Mouse (Mus musculus) retina, adult 2 months (tissue): ENCODE results near the gene Fam210b.

ENCODE experiments used
- DNase-seq: peaks from one replicate; pipeline ENCODE4 v3.0.0-alpha.2; 2012; ENCODE audit warnings: low read depth, low spot score

Gene Fam210b

GRCm38 (mm10) chr2:172350773-172351172, 5.4 kb downstream of the Fam210b start:
- no peak for DNase-seq

- no peak for DNase-seq
Observed at GRCm38 (mm10) chr2:172353218-172353617, 7.9 kb downstream of the Fam210b start.

GRCm38 (mm10) chr2:172354761-172355160, 9.4 kb downstream of the Fam210b start:
- DNase-seq = no peak

- DNase-seq = no peak
Observed at GRCm38 (mm10) chr2:172355833-172356232, 10.5 kb downstream of the Fam210b start.

GRCm38 (mm10) chr2:172363176-172363575, 17.8 kb downstream of the Fam210b start:
- no peak for DNase-seq

DNA sequence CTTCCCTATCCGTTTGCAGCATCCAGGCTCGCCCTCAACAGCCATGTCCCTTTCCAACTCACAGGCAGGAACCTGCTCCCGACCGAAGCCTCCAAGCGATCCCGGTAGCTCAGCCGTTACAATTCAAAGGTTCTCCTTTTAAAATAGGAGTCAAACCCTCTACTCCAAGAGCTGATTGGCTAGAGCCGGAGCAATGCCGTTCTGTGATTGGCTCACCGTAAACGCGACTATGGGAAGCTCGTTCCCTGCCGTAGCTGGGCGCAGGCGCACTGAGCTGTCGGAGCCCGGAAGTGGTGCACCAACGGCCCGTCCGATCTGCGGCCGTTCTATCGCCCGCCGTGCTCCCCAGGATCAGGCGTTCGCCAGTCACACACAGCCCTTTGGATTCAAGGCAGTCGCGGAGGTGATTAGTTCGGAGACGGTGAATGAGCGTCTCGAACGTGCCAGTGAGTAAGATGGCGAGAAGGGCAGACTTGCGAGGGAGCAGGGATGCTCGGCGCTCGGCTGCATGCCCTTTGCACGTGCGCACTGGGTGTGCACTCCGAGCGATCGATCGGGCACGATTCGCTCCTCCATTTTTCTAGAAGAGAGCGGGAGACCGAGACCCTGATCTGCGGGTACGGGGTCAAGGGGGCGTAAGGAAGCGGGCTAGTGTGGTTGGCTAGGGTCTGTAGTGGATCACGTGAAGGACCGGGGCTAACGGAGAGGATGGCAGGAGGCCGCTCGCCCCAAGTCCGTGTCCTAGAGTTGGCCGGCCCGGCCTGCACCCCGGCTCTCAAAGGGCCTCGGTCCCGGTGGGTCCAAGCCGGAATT, 25.3 kb downstream of the Fam210b start, which contains the start of the genes Aurka and Cstf1:
Gene Aurka (minus strand): TSS at position 125 of the 813 bp plus-strand sequence.
Gene Cstf1 (plus strand): TSS at position 271 of the 813 bp plus-strand sequence.
- peak; percentile 87 for DNase-seq

DNA sequence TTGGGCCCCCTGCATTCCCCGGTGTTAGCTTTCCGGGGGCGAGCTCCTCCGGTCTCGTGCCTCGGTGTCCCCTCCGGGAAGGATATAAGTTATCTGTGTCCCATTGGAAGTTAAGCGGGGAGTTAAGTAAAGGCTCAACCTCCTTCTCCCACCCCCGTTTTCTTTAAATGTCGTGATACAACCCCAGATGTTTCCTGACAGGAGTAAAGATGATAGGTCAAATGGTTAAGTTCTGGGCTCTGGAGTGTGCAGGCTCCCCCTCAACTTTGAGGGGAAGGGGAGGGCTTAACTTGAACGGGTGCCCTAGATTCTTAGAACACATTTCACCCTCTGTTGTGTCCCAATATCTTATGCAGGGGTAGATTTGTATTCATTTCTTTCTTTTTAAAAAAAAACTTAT, 25.9 kb downstream of the Fam210b start:
- DNase-seq = no peak

DNA sequence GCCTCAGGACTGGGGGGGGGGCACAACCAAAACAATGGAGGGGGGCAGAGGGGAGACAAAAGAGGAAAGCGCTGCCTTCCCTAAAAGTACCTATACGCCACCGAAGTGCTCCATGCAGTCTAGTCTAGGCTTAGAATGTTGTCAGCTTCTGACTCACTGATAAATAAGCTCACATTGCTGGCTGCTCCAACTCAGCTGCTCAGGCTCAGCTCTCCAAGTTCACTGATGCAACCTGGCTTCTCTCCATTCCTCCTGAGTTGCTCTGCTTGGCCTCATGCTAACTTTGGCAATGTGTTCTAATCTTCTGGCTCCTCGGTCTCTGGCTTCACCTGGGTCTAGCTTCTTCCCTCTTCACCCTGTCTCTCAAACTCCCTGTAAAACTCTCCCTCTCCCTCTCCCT, 31.2 kb downstream of the Fam210b start:
- no peak for DNase-seq

DNA sequence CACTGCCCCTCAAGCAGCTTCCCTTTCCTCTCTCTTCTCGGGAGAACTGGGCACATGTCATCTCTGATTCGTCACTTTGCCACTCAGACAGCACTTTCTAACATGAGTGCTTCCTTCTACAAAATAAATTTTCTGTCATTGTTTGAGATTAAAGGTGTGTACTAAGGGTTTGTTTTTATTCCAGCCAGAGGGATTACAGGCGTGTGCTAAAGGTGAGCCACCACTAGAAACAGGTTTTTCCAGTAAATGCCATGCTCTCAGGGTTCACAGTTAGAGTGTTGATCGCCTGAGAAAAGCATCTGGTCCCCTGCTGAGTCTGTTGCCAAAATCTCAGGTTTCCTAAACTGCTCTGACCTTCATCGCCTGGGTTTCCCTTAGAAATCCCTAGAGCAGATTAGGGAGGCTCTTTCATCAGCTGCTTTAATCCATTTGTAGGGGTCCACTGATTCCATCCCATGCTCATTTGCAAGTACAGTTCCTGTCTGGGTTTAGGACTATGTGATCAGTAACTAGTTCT, 31.7 kb downstream of the Fam210b start:
- no peak for DNase-seq

DNA sequence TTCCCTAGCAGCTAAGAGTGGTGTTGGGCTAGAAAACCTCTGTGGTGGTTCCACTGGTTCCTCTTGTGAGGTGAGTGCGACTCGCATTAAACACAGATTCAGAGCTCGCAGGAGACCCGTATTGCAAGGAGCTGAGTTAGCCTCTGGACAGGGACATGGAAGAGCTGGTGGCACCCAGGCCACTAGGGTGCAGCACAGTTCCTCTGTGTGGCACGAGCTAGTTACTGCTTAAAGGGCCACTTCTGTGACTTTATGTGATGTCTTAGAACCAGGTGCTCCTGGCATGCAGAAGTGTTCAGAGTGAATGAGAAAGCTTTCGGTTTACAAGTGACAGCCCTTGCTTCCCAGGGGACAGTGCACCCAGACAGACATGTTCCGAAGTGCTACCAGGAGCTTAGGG, 33.0 kb downstream of the Fam210b start:
- no peak for DNase-seq

DNA sequence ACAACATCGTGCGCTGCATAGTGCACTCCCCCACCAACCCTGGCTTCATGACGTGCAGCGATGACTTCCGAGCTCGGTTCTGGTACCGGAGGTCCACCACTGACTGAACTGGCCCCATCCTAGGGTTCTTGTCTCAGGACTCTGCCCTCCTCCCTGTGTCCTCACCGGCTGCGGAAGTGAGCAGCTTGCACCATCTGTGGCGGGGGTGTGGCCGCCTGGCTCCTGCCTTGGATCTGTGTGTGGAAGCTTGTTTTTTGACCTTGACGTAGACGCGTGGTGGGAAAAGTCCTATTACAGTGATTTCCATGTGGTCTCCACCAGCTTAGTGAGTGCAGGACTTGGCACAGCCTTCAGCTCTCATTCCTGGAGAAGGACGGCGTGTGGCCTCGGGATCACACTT, 35.1 kb downstream of the Fam210b start:
- DNase-seq = no peak

DNA sequence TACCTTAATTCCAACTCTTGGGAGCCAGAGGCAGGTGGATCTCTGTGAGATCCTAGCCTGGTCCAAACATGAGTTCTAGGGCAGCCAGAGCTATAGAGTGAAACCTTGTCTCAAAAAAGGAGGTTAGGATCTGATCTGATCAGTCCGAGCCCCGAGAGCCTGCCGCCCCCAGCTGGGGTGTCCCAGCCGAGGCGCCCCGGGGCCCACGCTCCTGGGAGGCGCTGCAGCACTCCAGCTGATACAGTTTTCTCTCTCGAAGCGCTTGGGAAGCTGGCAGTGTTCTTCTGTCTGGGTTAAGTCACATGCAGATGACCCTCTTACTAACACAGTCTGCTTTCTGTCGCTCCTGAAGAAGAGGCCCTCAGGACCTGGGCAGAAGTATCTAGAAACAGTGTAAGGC, 36.0 kb downstream of the Fam210b start:
- DNase-seq = no peak

DNA sequence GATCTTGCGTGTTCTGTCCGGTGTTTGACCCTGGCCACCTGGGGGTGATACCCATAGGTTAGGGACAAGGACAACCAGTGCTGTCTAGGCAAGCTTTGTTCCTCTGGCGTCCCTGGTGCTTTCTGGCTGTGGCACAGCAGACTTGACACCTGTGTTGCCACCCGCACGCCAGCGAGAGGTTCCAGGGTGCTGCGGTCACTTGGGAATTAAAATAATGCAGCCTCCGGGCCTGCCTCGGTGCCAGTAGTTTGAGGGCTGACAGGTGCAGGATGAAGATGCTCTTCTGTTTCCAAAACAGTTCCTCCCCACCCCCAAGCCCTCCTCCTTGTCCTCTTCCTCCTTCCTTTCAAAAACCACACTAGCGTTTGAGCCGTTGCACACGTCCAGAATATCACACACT, 36.5 kb downstream of the Fam210b start:
- no peak for DNase-seq

DNA sequence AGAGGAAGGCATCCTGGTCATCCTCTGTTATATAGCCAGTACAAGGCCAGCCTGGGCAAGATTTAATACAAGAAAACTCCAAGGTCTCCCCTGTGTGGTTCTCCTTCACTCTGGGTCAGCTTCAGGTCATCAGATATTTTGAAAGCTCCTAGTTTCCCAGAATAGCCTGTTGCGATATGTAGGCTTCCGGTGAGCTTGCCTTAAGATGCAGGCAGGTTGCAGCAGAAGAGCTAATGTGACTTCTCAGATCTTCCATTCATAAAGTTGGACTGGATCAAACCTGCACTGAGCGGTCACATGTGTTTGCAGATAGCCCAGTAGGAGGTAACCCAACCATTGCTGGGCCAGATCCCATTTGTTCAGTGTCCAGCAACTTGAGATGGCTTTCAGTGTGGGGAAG, 39.4 kb downstream of the Fam210b start:
- no peak for DNase-seq

DNA sequence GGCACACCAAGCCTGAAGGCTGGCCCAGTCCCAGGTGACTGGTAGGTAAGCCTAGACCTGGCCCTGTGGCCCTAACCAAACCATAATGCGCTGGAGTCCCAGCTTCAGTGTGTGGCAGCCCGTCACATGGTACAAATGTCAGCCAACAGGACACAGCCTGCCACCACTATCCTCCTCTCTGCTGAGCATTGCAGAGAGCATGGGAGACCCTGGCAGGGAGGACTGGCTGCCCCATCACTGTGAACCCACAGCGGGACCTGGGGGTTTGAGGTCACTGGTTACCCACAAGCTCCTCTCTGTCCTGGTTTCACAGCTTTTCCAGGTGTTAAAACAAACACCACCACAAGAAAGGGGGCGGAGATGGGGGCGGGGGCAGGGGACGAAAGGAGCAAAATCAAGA, 45.0 kb downstream of the Fam210b start:
- no peak for DNase-seq

GRCm38 (mm10) chr2:172392041-172392521, 46.7 kb downstream of the Fam210b start:
- no peak for DNase-seq

- no peak for DNase-seq
Observed at GRCm38 (mm10) chr2:172393391-172394051, 48.2 kb downstream of the Fam210b start, which contains the start of gene Cass4. Gene Cass4 (plus strand): TSS chr2:172393794.

- no peak for DNase-seq
Observed at GRCm38 (mm10) chr2:172394052-172394392, 48.7 kb downstream of the Fam210b start.

- DNase-seq = no peak
Observed at GRCm38 (mm10) chr2:172394671-172395070, 49.3 kb downstream of the Fam210b start.

DNA sequence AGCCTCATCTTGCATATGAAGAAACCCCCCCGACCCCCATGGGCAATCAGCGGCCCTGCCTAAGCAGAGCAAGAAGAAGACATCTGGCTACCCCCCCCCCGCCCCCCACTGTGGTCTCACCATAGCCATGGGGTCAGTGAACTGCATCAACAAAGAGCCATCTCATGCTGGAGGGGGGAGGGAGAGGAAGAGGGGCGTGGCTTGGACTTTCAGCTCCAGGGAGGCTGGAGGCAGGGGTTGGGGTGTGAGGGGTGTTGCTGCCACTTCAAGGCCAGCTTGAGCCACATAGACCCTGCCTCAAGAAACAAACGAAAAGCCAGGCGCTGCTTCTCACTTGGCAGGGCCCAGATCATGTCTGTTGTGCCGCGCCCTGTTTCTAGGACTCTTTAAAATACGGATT, 50.6 kb downstream of the Fam210b start:
- DNase-seq = no peak

- DNase-seq = no peak
Observed at GRCm38 (mm10) chr2:172399901-172400300, 54.5 kb downstream of the Fam210b start.

DNA sequence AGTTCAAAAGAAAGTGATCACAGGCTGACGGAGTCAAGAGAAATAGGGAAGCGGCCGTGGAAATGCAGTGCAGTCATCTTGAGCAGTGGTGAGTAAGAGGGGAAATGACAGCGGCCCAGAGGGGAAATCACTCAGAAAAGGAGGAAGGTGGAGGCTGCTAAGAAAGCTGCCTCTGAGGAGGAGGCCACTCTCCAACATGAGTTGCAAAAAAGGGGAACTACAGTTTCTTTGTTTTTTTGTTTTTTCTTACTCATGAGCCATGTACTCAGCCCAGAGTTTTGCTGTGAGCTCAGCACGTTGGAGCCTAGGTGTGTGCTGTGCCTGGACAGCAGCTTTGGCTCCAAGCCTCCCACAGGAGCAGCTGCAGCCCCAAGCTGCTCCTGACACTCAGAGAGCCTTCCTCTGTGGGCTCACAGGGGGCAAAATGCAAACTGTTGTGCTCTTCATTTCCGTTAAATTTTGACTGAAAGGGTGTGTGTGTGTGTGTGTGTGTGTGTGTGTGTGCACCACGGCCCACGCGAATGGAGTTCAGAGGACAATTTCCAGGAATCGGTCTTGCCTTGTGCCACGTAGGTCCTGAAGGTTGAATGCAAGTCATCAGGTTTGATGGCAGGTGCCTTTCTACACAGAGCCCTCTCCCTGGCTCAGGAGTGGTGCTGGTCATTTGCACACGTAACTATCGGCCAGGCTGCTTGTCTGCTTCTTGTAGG, 55.9 kb downstream of the Fam210b start:
- no peak for DNase-seq
